Mouse (Mus musculus) hindbrain, embryonic 16.5 days (tissue): ENCODE data around the gene Tapbpl. TPM values are rescaled to one million over a fixed set of nuclear protein-coding genes. Genes with fewer than 3 reads are reported as not detected.
A peak's percentile ranks its signal among the peaks of the same experiment; 100 is the strongest.

Experiments used
- ATAC-seq: fragments of 200-750 bp; cut with Nextera tagmentation; 2 replicates; pipeline ENCODE4 v1.8.0; 2017; ENCODE audit warnings: moderate TSS enrichment, moderate library complexity
- H3K27ac ChIP-seq: fragments of 300-500 bp; sonication (generic); 2 replicates; pipeline ENCODE4 v1.5.1; 2014; ENCODE audit warnings: low read depth, mild to moderate bottlenecking, control low read depth, low read length, moderate library complexity
- H3K27me3 ChIP-seq: fragments of 300-500 bp; sonication (generic); replicated peaks from 2 replicates; pipeline ENCODE4 v1.6.1; 2014; ENCODE audit warnings: low read length; ENCODE audit not compliant: control insufficient read depth, insufficient read depth
- H3K36me3 ChIP-seq: fragments of 300-500 bp; sonication (generic); 2 replicates; pipeline ENCODE4 v1.6.1; 2014; ENCODE audit warnings: mild to moderate bottlenecking, low read length, moderate library complexity, mixed read lengths; ENCODE audit not compliant: control insufficient read depth, insufficient read depth
- H3K4me1 ChIP-seq: fragments of 300-500 bp; sonication (generic); 2 replicates; pipeline ENCODE4 v1.6.1; 2014; ENCODE audit warnings: low read depth, low read length; ENCODE audit not compliant: control insufficient read depth, insufficient read depth
- H3K4me2 ChIP-seq: fragments of 300-500 bp; sonication (generic); 2 replicates; pipeline ENCODE4 v1.6.1; 2014; ENCODE audit warnings: mild to moderate bottlenecking, low read length, control low read depth, moderate library complexity
- H3K4me3 ChIP-seq: fragments of 300-500 bp; sonication (generic); 2 replicates; pipeline ENCODE4 v1.5.1; 2014; ENCODE audit warnings: mild to moderate bottlenecking, low read length, control low read depth, moderate library complexity
- H3K9ac ChIP-seq: fragments of 300-500 bp; sonication (generic); 2 replicates; pipeline ENCODE4 v1.6.1; 2014; ENCODE audit warnings: low read depth, mild to moderate bottlenecking, control low read depth, low read length, moderate library complexity
- H3K9me3 ChIP-seq: fragments of 300-500 bp; sonication (generic); 2 replicates; pipeline ENCODE4 v1.6.1; 2014; ENCODE audit warnings: mild to moderate bottlenecking, low read length, moderate library complexity; ENCODE audit not compliant: control insufficient read depth
- WGBS: fragments of 180-500 bp; shearing (Covaris S2); extraction: QIAGEN DNeasy Blood & Tissue Kit; methylation state at CpG from one replicate; pipeline ENCODE4 v1.1.7; 2014; 5-methylcytosine and 5-hydroxymethylcytosine counted together
- polyA plus RNA-seq: library from polyadenylated mRNA; unstranded; fragments of >200 nt; fragmentation: Nextera tagmentation; extraction: Ambion mirVana; gene quantifications from 2 replicates; pipeline ENCODE4 v1.2.1, GENCODE M21; 2015

Tapbpl gene
- polyA plus RNA-seq, 1 experiment from 2014 or later = 9.1 TPM

DNA sequence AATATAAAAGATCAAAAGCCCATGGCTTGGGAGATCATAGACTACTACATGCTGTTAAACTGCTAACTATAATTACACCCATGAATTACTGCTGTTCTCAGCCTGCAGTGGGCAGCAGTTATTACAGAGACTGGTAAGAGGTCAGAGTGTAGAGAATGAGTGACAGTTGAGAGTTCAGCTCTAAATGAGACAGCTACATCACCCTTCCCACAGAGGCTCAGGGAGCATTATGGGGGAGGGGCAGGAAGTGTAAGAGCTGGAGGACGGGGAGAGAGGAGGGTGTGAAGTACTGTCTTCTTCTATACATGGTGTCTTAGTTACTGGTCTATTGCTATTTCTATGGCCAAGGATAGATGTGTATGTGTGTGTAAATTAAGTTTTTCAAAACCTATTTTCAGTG lies 12.9 kb upstream of the Tapbpl start:
- Histone ChIP-seq H3K27me3 (no peaks in the 10 kb centered on the region), H3K4me3 (no peak overlapping the region), H3K36me3 (no peaks in the 10 kb centered on the region), H3K27ac (no peak overlapping the region), H3K4me2 (no peak overlapping the region), H3K9ac (no peak overlapping the region), H3K4me1 (no peaks in the 10 kb centered on the region), H3K9me3 (no peaks in the 10 kb centered on the region)
- 68% methylated on average over 1 of the region's 1 CpGs for WGBS
- no peak for ATAC-seq

DNA sequence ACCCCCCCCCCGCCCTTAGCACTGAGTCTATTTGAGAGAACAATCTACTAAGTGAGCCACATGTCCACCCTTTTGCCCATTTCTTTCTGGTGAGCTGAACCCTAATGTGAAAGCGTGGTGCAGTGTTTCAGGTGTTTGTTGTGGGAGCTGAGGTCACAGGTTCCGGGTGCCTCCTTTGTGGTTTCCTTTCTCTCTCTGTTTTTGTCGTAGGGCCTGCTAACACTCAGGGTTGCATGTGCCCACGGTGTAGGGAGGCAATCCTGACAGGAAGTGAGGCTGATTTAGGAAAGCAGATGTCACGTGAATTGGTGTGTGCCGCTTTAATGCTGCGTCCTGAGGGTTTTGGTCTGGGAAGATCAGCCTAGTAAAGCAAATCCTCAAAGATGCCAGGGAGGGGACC lies 9.9 kb upstream of the Tapbpl start:
- Histone ChIP-seq H3K4me3 (no peak overlapping the region), H3K9ac (no peak overlapping the region), H3K4me1 (no peaks in the 10 kb centered on the region), H3K27ac (no peak overlapping the region), H3K27me3 (no peaks in the 10 kb centered on the region), H3K9me3 (no peaks in the 10 kb centered on the region), H3K36me3 (no peaks in the 10 kb centered on the region), H3K4me2 (no peak overlapping the region)
- WGBS = 89% methylated on average over 8 of the region's 8 CpGs
- ATAC-seq = no peak

DNA sequence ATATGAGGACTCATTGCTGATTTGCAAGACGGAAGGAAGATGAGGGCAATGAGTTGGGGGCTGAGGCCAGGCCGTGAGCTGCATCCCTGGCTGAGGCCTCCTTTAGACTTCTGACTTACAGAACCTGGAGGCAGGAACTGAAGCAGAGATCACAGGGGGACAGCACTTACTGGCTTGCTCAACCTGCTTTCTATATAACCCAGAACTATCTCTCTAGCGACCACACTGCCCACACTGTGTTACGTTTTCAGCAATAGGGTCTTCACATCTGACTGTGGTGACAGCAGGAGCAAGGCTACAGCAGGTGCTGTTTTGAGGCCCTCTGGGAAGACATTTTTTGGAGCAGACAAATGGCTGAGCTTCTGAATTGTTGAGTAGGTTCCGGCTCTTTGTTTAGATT lies 9.0 kb upstream of the Tapbpl start:
- H3K9ac ChIP-seq = no peak overlapping the region
- H3K27ac ChIP-seq = no peak overlapping the region
- H3K9me3 ChIP-seq = no peaks in the 10 kb centered on the region
- H3K36me3 ChIP-seq = no peaks in the 10 kb centered on the region
- H3K4me1 ChIP-seq = no peaks in the 10 kb centered on the region
- no peak overlapping the region for H3K4me2 ChIP-seq
- 88% methylated on average over 5 of the region's 5 CpGs for WGBS
- H3K4me3 ChIP-seq = no peak overlapping the region
- no peaks in the 10 kb centered on the region for H3K27me3 ChIP-seq
- ATAC-seq = no peak

DNA sequence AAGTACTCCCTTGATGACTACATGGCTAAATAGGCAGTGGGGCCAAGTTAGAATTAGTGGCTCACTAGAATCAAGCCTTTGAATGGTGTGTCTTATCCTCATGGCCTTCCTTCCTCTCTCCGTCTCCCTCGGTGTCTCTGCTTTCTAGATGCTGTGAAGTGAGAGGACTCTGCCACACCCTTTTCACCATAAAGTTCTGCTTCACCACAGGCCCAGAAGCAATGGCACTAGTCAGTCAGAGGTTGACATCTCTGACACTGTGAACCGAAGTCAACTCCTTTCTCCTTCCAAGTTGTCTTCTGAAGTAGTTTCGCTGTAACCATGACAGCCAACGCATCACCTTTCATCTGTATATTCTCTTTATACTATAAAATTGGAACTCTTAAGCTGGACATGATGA lies 7.9 kb upstream of the Tapbpl start:
- H3K27ac ChIP-seq = no peak overlapping the region
- H3K27me3 ChIP-seq = no peaks in the 10 kb centered on the region
- H3K4me1 ChIP-seq = no peaks in the 10 kb centered on the region
- no peak overlapping the region for H3K4me2 ChIP-seq
- no peaks in the 10 kb centered on the region for H3K9me3 ChIP-seq
- H3K36me3 ChIP-seq = no peaks in the 10 kb centered on the region
- no peak overlapping the region for H3K9ac ChIP-seq
- ATAC-seq = no peak
- 97% methylated on average over 5 of the region's 5 CpGs for WGBS
- no peak overlapping the region for H3K4me3 ChIP-seq

DNA sequence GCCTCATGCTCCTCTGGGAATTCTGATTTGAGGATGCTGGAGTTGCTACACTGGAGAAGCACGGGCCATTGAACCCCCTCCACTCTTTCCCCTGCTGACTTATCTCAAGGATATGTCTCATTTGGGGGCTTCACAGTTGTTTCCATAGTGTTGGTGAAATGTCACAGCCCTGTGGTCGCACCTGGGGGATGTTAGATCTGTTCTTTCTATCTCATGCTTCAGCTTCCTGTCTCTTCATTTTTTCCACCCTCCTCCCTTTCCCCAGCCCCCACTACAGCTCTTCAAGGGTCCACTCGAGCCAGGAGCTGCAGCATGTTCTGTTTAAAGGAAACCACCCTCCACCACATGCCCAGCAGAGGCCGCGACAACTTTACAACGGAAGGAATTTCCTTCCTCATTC lies 6.7 kb upstream of the Tapbpl start:
- Histone ChIP-seq H3K4me3 (no peak overlapping the region), H3K36me3 (no peaks in the 10 kb centered on the region), H3K9ac (no peak overlapping the region), H3K4me2 (no peak overlapping the region), H3K27me3 (no peaks in the 10 kb centered on the region), H3K9me3 (no peaks in the 10 kb centered on the region), H3K4me1 (no peaks in the 10 kb centered on the region), H3K27ac (no peak overlapping the region)
- ATAC-seq = no peak
- 84% methylated on average over 6 of the region's 6 CpGs for WGBS

DNA sequence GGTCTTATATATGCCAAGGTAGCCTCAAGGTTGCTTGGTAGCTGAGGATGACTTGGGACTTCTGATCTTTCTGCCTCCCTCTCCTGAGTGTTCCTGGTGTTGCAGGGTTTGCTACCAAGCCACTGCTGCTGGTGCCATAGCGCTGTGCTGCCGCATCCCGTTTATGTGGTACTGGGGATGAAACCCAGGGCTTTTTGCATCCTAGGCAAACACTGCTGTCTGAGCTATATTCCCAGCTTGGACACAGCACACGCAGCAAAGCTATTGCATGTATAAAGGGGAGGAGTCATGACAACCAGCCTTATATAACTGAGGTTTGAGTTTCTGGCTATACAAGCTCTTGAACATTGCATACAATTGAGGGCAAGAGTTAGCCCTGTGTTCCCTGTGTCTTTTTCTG lies 5.8 kb upstream of the Tapbpl start:
- H3K9me3 ChIP-seq = no peaks in the 10 kb centered on the region
- no peak overlapping the region for H3K9ac ChIP-seq
- ATAC-seq = no peak
- no peaks in the 10 kb centered on the region for H3K36me3 ChIP-seq
- H3K4me1 ChIP-seq = no peaks in the 10 kb centered on the region
- 85% methylated on average over 4 of the region's 4 CpGs for WGBS
- no peak overlapping the region for H3K27ac ChIP-seq
- no peak overlapping the region for H3K4me2 ChIP-seq
- no peaks in the 10 kb centered on the region for H3K27me3 ChIP-seq
- H3K4me3 ChIP-seq = no peak overlapping the region

DNA sequence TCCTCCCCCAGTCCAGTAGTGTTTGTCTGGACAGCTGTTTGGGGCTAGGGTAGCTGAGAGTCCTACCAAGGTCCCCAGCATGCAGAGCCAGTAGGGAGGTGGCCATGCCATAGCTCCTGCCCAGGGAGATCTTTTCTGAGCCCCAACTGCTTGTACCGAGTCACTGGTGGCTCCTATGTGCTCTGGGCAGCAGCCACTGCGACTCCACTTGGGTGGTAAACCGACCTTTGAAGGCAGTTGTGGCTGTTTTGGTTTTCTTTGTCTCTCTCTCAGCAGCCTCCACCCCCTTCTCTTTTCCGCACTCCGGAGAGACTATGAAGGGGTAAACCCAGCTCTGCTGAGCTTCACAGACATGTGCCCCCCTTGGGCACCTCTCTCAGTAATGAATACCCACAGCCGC lies 5.1 kb upstream of the Tapbpl start, which contains the start of gene Cd27:
TSS of gene Cd27 (minus strand) at position 229 of the 400 bp plus-strand sequence.
- Histone ChIP-seq H3K4me2 (no peak within 1 kb of the TSS), H3K9me3 (no peaks in the 10 kb centered on the region), H3K4me3 (no peak within 1 kb of the TSS), H3K27me3 (no peaks in the 10 kb centered on the region), H3K4me1 (peaks cover 3% of the 10 kb centered on the region), H3K27ac (no peak within 1 kb of the TSS), H3K36me3 (no peaks in the 10 kb centered on the region), H3K9ac (no peak within 1 kb of the TSS)
- ATAC-seq = no peak
- WGBS = 26% methylated on average over 6 of the region's 6 CpGs

DNA sequence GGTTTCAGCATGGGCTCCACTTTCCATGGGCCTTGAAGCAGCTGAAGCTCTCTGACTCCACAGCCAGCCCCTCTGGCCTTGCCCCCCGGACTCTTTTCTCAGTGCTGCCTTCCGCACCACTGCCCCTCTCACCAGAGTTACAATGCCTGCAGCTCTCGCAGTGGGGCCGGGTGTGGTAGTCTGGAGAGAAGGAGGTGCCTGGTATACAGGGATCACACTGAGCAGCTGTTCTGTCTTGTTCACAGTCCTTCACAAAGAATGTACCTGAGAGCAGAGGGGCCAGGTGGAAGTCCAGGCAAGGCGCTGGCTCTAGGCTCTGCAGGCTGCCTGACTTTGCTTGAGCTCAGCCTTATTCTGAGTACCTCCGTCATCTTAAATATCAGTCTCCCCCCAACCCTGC lies 4.7 kb upstream of the Tapbpl start:
- Histone ChIP-seq H3K4me1 (peaks cover 7% of the 10 kb centered on the region), H3K27ac (no peak overlapping the region), H3K4me2 (no peak overlapping the region), H3K4me3 (no peak overlapping the region), H3K27me3 (no peaks in the 10 kb centered on the region), H3K9ac (no peak overlapping the region), H3K9me3 (no peaks in the 10 kb centered on the region), H3K36me3 (no peaks in the 10 kb centered on the region)
- no peak for ATAC-seq
- WGBS = 53% methylated on average over 6 of the region's 6 CpGs

DNA sequence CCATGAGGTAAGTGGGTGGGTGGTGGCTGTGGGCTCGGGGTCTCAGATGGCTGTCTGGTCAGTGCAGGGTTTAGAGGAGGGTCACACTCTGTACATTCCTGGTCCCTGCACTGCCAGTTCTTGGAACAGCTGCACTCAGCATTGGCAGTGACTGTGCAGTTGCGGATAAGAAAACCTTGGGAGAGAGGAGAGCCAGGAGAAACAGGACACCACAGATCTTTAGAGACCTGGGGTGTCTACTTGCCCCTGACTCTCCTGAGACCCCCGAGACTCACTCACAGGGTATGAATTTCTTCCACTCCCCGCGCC lies 2.8 kb upstream of the Tapbpl start:
- Histone ChIP-seq H3K4me1 (peaks cover 8% of the 10 kb centered on the region), H3K4me3 (no peak overlapping the region), H3K27ac (no peak overlapping the region), H3K9me3 (no peaks in the 10 kb centered on the region), H3K36me3 (no peaks in the 10 kb centered on the region), H3K27me3 (no peaks in the 10 kb centered on the region), H3K4me2 (no peak overlapping the region), H3K9ac (no peak overlapping the region)
- WGBS = 82% methylated on average over 5 of the region's 5 CpGs
- no peak for ATAC-seq

DNA sequence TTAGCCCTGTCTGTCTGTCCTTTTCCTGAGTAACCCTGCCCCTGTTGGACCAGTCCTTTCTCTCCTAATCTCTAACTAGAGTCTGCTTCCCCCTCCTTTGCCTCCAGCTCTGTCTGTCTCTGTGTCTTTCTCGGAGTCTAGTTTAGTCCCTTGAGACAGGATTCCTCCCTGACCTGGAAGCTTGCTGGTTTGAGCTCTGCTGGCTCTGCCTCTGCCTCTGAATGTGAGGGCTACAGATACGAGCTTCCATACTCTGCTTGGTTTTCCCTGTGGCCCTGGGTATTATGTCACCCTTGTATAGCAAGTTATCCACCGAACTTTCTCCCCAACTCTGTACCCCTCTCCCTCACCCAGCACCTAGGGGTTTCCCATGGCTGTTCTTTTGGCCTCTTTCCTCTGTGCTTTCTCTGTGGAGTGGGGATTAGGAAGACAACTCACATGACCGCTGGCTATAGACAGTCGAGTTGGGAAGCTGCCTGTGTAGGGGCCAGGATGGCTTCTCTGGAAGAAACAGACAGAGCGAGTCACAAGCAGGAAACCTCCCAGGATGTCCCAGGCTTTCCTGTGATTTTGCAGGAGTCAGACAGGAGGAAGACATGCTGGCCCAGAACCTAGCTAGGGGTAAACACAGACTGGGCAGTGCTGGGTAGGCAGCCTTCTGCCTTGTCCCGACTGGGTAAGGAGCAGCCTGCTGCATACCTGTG lies 2.3 kb upstream of the Tapbpl start:
- H3K27me3 ChIP-seq = no peaks in the 10 kb centered on the region
- H3K9ac ChIP-seq = peak overlapping the region; percentile 22; the same call in 1 of the 2 replicates
- H3K4me3 ChIP-seq = no peak overlapping the region
- ATAC-seq = no peak
- H3K36me3 ChIP-seq = no peaks in the 10 kb centered on the region
- no peaks in the 10 kb centered on the region for H3K9me3 ChIP-seq
- H3K4me1 ChIP-seq = peaks cover 8% of the 10 kb centered on the region
- 71% methylated on average over 7 of the region's 7 CpGs for WGBS
- H3K4me2 ChIP-seq = no peak overlapping the region
- H3K27ac ChIP-seq = no peak overlapping the region
